ENCODE assay signal across 15 mouse cellular contexts in the genomic region with DNA sequence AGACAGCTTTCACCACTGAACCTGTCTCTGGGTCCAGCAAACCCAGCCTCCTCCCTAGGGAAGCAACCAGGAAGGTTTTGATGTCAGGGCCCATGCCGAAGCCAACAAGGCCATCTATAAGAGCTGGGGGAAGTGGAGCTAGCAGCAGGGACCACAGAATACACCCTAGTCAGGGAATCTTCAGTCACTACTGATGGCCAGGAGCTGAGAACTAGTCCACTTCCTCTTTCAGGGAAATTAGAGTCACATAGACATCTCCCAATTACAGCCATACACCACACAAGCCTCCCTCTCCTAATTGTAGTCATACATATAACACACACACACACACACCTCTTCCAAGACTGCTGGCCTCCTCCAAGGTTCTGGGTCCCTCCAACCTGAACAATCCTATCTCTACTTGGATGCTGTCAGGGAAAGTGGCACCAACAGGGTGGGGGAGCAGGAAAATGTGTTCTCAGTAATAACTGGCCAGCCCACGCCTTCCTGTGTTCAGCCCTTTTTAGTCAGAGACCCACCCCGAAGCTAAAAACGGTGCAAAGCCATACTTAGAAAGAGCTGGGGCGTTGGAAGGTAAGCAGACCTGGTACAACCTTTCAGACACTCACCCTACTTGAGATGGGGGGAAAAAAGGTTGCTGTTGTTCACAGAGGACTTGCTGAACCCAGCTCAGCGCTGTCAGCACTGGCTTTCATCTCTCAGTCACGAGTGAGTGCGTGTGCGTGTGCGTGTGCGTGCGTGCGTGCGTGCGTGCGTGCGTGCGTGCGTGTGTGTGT. TPM values are rescaled to one million over a fixed set of nuclear protein-coding genes. Genes with fewer than 3 reads are reported as not detected.
DNase-seq lines count a peak whose midpoint lies in the region; ATAC-seq and TF ChIP-seq lines count a peak whose summit lies in the region.
"Had no signal": no experiment of that assay in that cellular context is flagged by ENCODE, and none has a peak within 500 bp of the region (broad histone marks: within the 10 kb centered on the region; RNA-seq: fewer than 3 reads in every experiment).

No protein-coding gene starts in this region.

- TF ChIP-seq CTCF in CH12.LX (conservative IDR thresholded peaks at IDR 0.05 in 1 of 2, IDR thresholded peaks at IDR 0.05 in 1 of 2; ENCODE audit: low read depth in 2 of 2, low read length in 2 of 2) = no peak
- TF ChIP-seq CTCF in cerebellum, adult 2 months (IDR thresholded peaks at IDR 0.05; ENCODE audit: borderline replicate concordance, insufficient read depth, low read depth, low read length) = no peak

- in situ Hi-C loops in CH12.LX (cut with MboI; ENCODE audit: low pct_ligation_motif_present, low pct_unique_long_range_greater_than_20kb, low sequenced_read_pairs) = no loop called here

- no peak for TF ChIP-seq RAD21 in CH12.LX (IDR thresholded peaks at IDR 0.05; ENCODE audit: low read depth, low read length)

- no peak for TF ChIP-seq EP300 in CH12.LX (IDR thresholded peaks at IDR 0.05; ENCODE audit: low read length)

- H3K9ac ChIP-seq in CH12.LX (ENCODE audit: insufficient read depth, low read depth) = no peak overlapping the region
- no peak overlapping the region for H3K9ac ChIP-seq in intestine, embryonic 16.5 days (ENCODE audit: low read depth, low read length)
- H3K9ac ChIP-seq: forebrain, postnatal 0 days; heart, embryonic 13.5 days; intestine, embryonic 15.5 days; liver, embryonic 12.5 days had no signal

- H3K36me3 ChIP-seq in CH12.LX (replicated peaks in 1 of 2; ENCODE audit: control insufficient read depth in 1 of 2, insufficient read depth in 1 of 2, low read length in 1 of 2) (peaks cover 12 to 28% of the 10 kb centered on the region in 2 experiments), myocyte (ENCODE audit: control insufficient read depth, insufficient read depth) (peaks cover 17% of the 10 kb centered on the region)
- no peaks in the 10 kb centered on the region for H3K36me3 ChIP-seq in intestine, embryonic 16.5 days (ENCODE audit: control insufficient read depth, insufficient read depth, low read length)

- H3K4me2 ChIP-seq in CH12.LX (ENCODE audit: insufficient read depth, low read depth, poor library complexity, severe bottlenecking) (no peak overlapping the region), myocyte (ENCODE audit: low read depth) (no peak overlapping the region)
- no peak overlapping the region for H3K4me2 ChIP-seq in intestine, embryonic 16.5 days (ENCODE audit: low read depth, low read length)
- H3K4me2 ChIP-seq: heart, embryonic 13.5 days; intestine, embryonic 15.5 days; liver, embryonic 12.5 days had no signal

- H3K4me3 ChIP-seq in CH12.LX (replicated peaks in 1 of 3; ENCODE audit: low read depth in 2 of 3, low read length in 2 of 3, poor library complexity in 1 of 3) (no peak overlapping the region), myocyte (no peak overlapping the region)
- H3K4me3 ChIP-seq in intestine, embryonic 16.5 days (ENCODE audit: low read length) = no peak overlapping the region
- no peak overlapping the region for H3K4me3 ChIP-seq in cerebellum, adult 2 months (replicated peaks; ENCODE audit: insufficient read depth, low read depth, low read length)
- H3K4me3 ChIP-seq: embryonic facial prominence, embryonic 10.5 days; heart, embryonic 13.5 days; intestine, embryonic 15.5 days; liver, embryonic 12.5 days had no signal

- peak; percentile 43 for ATAC-seq in common myeloid progenitor, adult 5-6 weeks (replicated peaks; ENCODE audit: low read depth, poor library complexity, severe bottlenecking)
- ATAC-seq in intestine, embryonic 16.5 days = no peak
- ATAC-seq: liver, embryonic 12.5 days had no signal

- no peak overlapping the region for H3K27ac ChIP-seq in CH12.LX (ENCODE audit: insufficient read depth, low read depth)
- H3K27ac ChIP-seq in intestine, embryonic 16.5 days (ENCODE audit: low read length) = no peak overlapping the region
- H3K27ac ChIP-seq in cerebellum, adult 2 months (ENCODE audit: insufficient read depth, low read length) = no peak overlapping the region
- H3K27ac ChIP-seq: embryonic facial prominence, embryonic 10.5 days; intestine, embryonic 15.5 days; liver, embryonic 12.5 days had no signal

- dilution Hi-C loops in CH12.LX (cut with MboI; ENCODE audit: extremely low pct_ligation_motif_present, extremely low pct_unique_long_range_greater_than_20kb, low sequenced_read_pairs) = no loop called here

- 90% methylated on average over 19 of the region's 19 CpGs for whole genome bisulfite sequencing in intestine, embryonic 16.5 days
- WGBS in cerebellum, adult 2 months = 91% methylated on average over 19 of the region's 19 CpGs

- DNase-seq in lung, postnatal 36 days = peak; percentile 14
- no peak for DNase-seq in lung, postnatal 4 days
- DNase-seq in CH12.LX (ENCODE audit: extremely low read depth) = peak; percentile 33
- no peak for DNase-seq in cerebellum, adult 2 months
- DNase-seq in testis, postnatal 14 days (ENCODE audit: low spot score) = no peak
- DNase-seq: forebrain, postnatal 0 days; gastrocnemius, postnatal 14 days; thymus, adult 2 months had no signal

- H3ac ChIP-seq in myocyte (ENCODE audit: control insufficient read depth, insufficient read length) = no peak overlapping the region

- H3K4me1 ChIP-seq in CH12.LX (ENCODE audit: control insufficient read depth in 1 of 2, insufficient read depth in 2 of 2) = peaks cover 0 to 14% of the 10 kb centered on the region in 2 experiments; a peak in 2 of 4 replicates
- H3K4me1 ChIP-seq in intestine, embryonic 16.5 days (ENCODE audit: control insufficient read depth, insufficient read depth, low read length) = no peaks in the 10 kb centered on the region
- H3K4me1 ChIP-seq in cerebellum, adult 2 months (ENCODE audit: control insufficient read depth, insufficient read depth, low read length) = peaks cover 4% of the 10 kb centered on the region; the same call in 1 of the 2 replicates
- H3K4me1 ChIP-seq: embryonic facial prominence, embryonic 10.5 days; intestine, embryonic 15.5 days; liver, embryonic 12.5 days had no signal

- no peaks in the 10 kb centered on the region for H3K9me3 ChIP-seq in CH12.LX (replicated peaks; ENCODE audit: low read length)
- H3K9me3 ChIP-seq in intestine, embryonic 16.5 days (ENCODE audit: control insufficient read depth, low read length) = no peaks in the 10 kb centered on the region
- H3K9me3 ChIP-seq: embryonic facial prominence, embryonic 10.5 days; heart, embryonic 13.5 days; intestine, embryonic 15.5 days; liver, embryonic 12.5 days had no signal

- H3K79me2 ChIP-seq in CH12.LX (replicated peaks; ENCODE audit: control insufficient read depth, extremely low read depth, insufficient read depth, poor library complexity, severe bottlenecking) (no peaks in the 10 kb centered on the region), myocyte (ENCODE audit: control insufficient read depth, insufficient read depth) (no peaks in the 10 kb centered on the region)

- H3K27me3 ChIP-seq in CH12.LX (replicated peaks) (no peaks in the 10 kb centered on the region), myocyte (ENCODE audit: control insufficient read depth, insufficient read depth, insufficient read length) (no peaks in the 10 kb centered on the region)
- no peaks in the 10 kb centered on the region for H3K27me3 ChIP-seq in intestine, embryonic 16.5 days (replicated peaks; ENCODE audit: control insufficient read depth, insufficient read depth, low read length)
- no peaks in the 10 kb centered on the region for H3K27me3 ChIP-seq in cerebellum, adult 2 months (ENCODE audit: control insufficient read depth, insufficient read depth, low read length)
- H3K27me3 ChIP-seq: heart, embryonic 13.5 days; intestine, embryonic 15.5 days; liver, embryonic 12.5 days had no signal

- no peak for TF ChIP-seq POLR2A in CH12.LX (IDR thresholded peaks at IDR 0.05; ENCODE audit: low read depth, low read length)
- TF ChIP-seq POLR2A in myocyte (IDR thresholded peaks at IDR 0.05; ENCODE audit: insufficient read length, low read depth) = no peak
- no peak for TF ChIP-seq POLR2A in cerebellum, adult 2 months (IDR thresholded peaks at IDR 0.05; ENCODE audit: borderline replicate concordance, insufficient read depth, low read length)

TF ChIP-seq in CH12.LX, 34 proteins besides CTCF, POLR2A, EP300 and RAD21:
- TF ChIP-seq MYC (IDR thresholded peaks at IDR 0.05; ENCODE audit: low read depth, low read length) (no peak), E2F4 (IDR thresholded peaks at IDR 0.05; ENCODE audit: insufficient replicate concordance, low read depth, low read length) (no peak), MEF2A (IDR thresholded peaks at IDR 0.05; ENCODE audit: borderline replicate concordance, low read depth, low read length) (no peak), ZC3H11A (IDR thresholded peaks at IDR 0.05; ENCODE audit: low read depth, low read length) (no peak), SIN3A (IDR thresholded peaks at IDR 0.05; ENCODE audit: low read length) (no peak), ELF1 (IDR thresholded peaks at IDR 0.05; ENCODE audit: low read depth, low read length) (no peak), USF1 (IDR thresholded peaks at IDR 0.05; ENCODE audit: low read depth, low read length) (no peak)

TF ChIP-seq in myocyte, 11 proteins besides CTCF, POLR2A, EP300 and RAD21:
- peak; percentile 60 for TF ChIP-seq POLR2AphosphoS2 (IDR thresholded peaks at IDR 0.05; ENCODE audit: insufficient read length, low read depth)
- TF ChIP-seq MYOD1 (IDR thresholded peaks at IDR 0.05; ENCODE audit: control insufficient read depth in 1 of 3, insufficient read length in 2 of 3, low read depth in 2 of 3) = no peak
TF ChIP-seq in myocyte: peak in this region for 1.

RNA-seq across cellular contexts. Expression of a gene that starts 46.8 kb away (rescaled TPM):
- 6.5 and 7.6 TPM in 2 replicates for total RNA-seq in CH12.LX (2012; rRNA removed)
- 3.5 and 3.8 TPM in 2 replicates for total RNA-seq in CH12.LX (2014; rRNA removed)
- 5.7 and 6.3 TPM in 2 replicates for polyA plus RNA-seq in CH12.LX (2012; ENCODE audit: insufficient read length, low read depth)
- 28.8 and 35.2 TPM in 2 replicates for total RNA-seq in common myeloid progenitor, adult 5-6 weeks (2017)
- polyA plus RNA-seq in myocyte (2012; fragmentation: generic; extraction: Trizol) = 50.6 TPM
- polyA plus RNA-seq in intestine, embryonic 16.5 days (2015; fragmentation: Nextera tagmentation; extraction: Ambion mirVana) = 24.5 and 28.9 TPM in 2 replicates
- 32.4 and 32.8 TPM in 2 replicates for polyA plus RNA-seq in cerebellum, adult 2 months (2012; rRNA removed)

Comparison
In these comparisons a context has a peak if more than half of its experiments do, and no peak if none do; other contexts are left out.
1. DNase-seq: peak in lung, postnatal 36 days (single experiment) and CH12.LX (single experiment); none in lung, postnatal 4 days (0 of 2), cerebellum, adult 2 months (0 of 2) and testis, postnatal 14 days (single experiment).